Mouse (Mus musculus) limb, embryonic 11.5 days (tissue): ENCODE results near the gene Osm. TPM values are rescaled to one million over a fixed set of nuclear protein-coding genes. Genes with fewer than 3 reads are reported as not detected.

Source experiments
- ATAC-seq: fragments of 200-750 bp; cut with Nextera tagmentation; 2 replicates; pipeline ENCODE4 v1.8.0; 2017; ENCODE audit warnings: low read depth; ENCODE audit not compliant: insufficient number of reproducible peaks, low FRiP score, low TSS enrichment
- DNase-seq: peaks from one replicate; pipeline ENCODE4 v3.0.0-alpha.2; 2015; ENCODE audit warnings: low spot score
- H3K27ac ChIP-seq: fragments of 300-500 bp; sonication (generic); replicated peaks from 2 replicates; pipeline ENCODE4 v1.5.1; 2014; ENCODE audit warnings: low read depth, mild to moderate bottlenecking, low read length
- H3K27me3 ChIP-seq: fragments of 300-500 bp; sonication (generic); 2 replicates; pipeline ENCODE4 v1.6.1; 2014; ENCODE audit warnings: mild to moderate bottlenecking, low read length, mixed read lengths; ENCODE audit not compliant: control insufficient read depth, insufficient read depth
- H3K36me3 ChIP-seq: fragments of 300-500 bp; sonication (generic); 2 replicates; pipeline ENCODE4 v1.6.1; 2014; ENCODE audit warnings: mild to moderate bottlenecking, low read length, moderate library complexity, mixed read lengths; ENCODE audit not compliant: control insufficient read depth, insufficient read depth
- H3K4me1 ChIP-seq: fragments of 300-500 bp; sonication (generic); 2 replicates; pipeline ENCODE4 v1.6.1; 2014; ENCODE audit warnings: low read length, mixed read lengths; ENCODE audit not compliant: control insufficient read depth, insufficient read depth
- H3K4me2 ChIP-seq: fragments of 300-500 bp; sonication (generic); 2 replicates; pipeline ENCODE4 v1.6.1; 2014; ENCODE audit warnings: low read depth, mild to moderate bottlenecking, moderate library complexity; ENCODE audit not compliant: severe bottlenecking
- H3K4me3 ChIP-seq: fragments of 300-500 bp; sonication (generic); 2 replicates; pipeline ENCODE4 v1.5.1; 2014; ENCODE audit warnings: low read depth, low read length
- H3K9ac ChIP-seq: fragments of 300-500 bp; sonication (generic); 2 replicates; pipeline ENCODE4 v1.6.1; 2014; ENCODE audit warnings: mild to moderate bottlenecking, low read length
- H3K9me3 ChIP-seq: fragments of 300-500 bp; sonication (generic); 2 replicates; pipeline ENCODE4 v1.6.1; 2016; ENCODE audit warnings: low read length; ENCODE audit not compliant: control insufficient read depth
- WGBS: fragments of 180-500 bp; shearing (Covaris S2); extraction: QIAGEN DNeasy Blood & Tissue Kit; methylation state at CpG from one replicate; pipeline ENCODE4 v1.1.7; 2014; 5-methylcytosine and 5-hydroxymethylcytosine counted together
- polyA plus RNA-seq: library from polyadenylated mRNA; unstranded; fragments of >200 nt; fragmentation: Nextera tagmentation; extraction: Ambion mirVana; gene quantifications from 2 replicates; pipeline ENCODE4 v1.2.1, GENCODE M21; 2014

The Osm gene
- polyA plus RNA-seq, 1 experiment from 2014 or later, result not detected

GRCm38 (mm10) chr11:4251376-4251775 lies 15.2 kb downstream of the Osm start:
- H3K9me3 ChIP-seq, result no peaks in the 10 kb centered on the region
- ATAC-seq (no peak), DNase-seq (no peak)
- WGBS, result 81% methylated on average over 3 of the region's 3 CpGs
- 0 out of 2 replicates have a peak, but pooled peaks cover 1% of the 10 kb centered on the region for H3K4me1 ChIP-seq
- no peaks in the 10 kb centered on the region for H3K27me3 ChIP-seq
- no peaks in the 10 kb centered on the region for H3K36me3 ChIP-seq
- H3K9ac ChIP-seq, result no peak overlapping the region
- H3K4me3 ChIP-seq, result no peak overlapping the region
- no peak overlapping the region for H3K27ac ChIP-seq
- H3K4me2 ChIP-seq, result no peak overlapping the region

GRCm38 (mm10) chr11:4252886-4253285 lies 16.7 kb downstream of the Osm start:
- no peak overlapping the region for H3K9ac ChIP-seq
- no peak overlapping the region for H3K4me2 ChIP-seq
- no peak for DNase-seq
- WGBS, result 72% methylated on average over 2 of the region's 2 CpGs
- no peaks in the 10 kb centered on the region for H3K27me3 ChIP-seq
- H3K4me1 ChIP-seq, result no peaks in the 10 kb centered on the region
- no peaks in the 10 kb centered on the region for H3K9me3 ChIP-seq
- no peak for ATAC-seq
- no peaks in the 10 kb centered on the region for H3K36me3 ChIP-seq
- no peak overlapping the region for H3K27ac ChIP-seq
- H3K4me3 ChIP-seq, result no peak overlapping the region

DNA sequence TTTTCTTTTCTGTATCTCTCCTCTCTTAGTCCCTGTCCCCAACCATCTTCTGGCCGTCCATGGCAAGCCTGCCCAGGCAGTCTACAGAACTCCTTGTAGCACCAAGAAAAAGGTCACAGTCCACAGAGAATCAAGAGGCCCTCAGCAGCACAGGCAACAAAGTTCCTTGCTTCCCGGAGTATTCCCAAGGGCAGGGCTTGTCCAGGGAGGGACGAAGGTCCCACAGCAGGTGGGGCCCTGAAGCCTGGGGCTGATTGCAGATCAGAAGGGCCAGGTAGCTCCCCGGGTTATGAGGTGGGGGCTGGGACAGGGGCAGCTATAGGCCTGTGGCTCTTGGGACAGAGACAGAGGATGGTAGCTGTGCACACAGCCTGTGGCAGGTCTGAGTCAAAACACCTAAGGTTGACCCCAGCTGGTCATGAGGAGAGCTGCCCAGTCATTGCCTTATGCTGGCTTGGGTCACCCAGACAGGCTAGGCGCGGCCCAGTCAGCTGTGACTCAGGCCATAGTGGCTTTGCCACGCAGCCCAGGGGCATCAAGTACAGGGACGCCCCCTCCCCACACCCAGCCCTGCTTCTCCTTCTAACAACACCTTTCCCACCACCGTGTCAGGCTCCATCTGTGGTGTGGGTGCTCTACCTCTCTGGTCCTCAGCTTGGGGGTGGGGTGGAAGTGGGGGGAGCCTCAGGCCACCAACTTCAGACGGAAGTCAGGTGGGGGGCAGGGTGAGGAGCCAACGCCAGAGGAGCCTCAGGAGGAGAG lies 20.8 kb downstream of the Osm start, which contains the start of gene Lif:
Lif (plus strand) TSS at position 712 of the 762 bp plus-strand sequence.
- no peaks in the 10 kb centered on the region for H3K27me3 ChIP-seq
- DNase-seq, result no peak
- H3K9me3 ChIP-seq, result no peaks in the 10 kb centered on the region
- no peak within 1 kb of the TSS for H3K9ac ChIP-seq
- H3K27ac ChIP-seq, result no peak within 1 kb of the TSS
- H3K4me3 ChIP-seq, result no peak within 1 kb of the TSS
- no peak within 1 kb of the TSS for H3K4me2 ChIP-seq
- 64% methylated on average over 11 of the region's 11 CpGs for WGBS
- ATAC-seq, result no peak
- H3K36me3 ChIP-seq, result no peaks in the 10 kb centered on the region
- H3K4me1 ChIP-seq, result peaks cover 4% of the 10 kb centered on the region

DNA sequence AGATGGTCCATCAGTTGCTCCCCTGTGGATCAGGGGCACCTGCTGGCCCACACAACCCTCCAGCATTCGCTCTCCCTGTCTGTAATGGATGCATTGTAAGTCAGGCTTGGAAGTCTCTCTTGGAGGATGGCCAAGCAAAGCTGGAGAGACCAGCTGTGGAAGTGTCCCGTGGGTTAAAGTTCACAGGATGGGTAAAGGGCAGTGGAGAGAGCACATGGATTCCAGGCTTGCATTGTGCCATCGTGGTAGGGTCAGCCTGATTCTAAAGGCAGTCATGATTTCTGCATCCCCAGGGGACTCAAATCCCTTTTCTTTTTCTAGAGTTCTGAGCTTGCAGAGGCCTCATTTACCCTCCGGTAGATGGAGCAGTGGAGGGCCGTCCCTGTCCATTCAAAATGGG lies 21.5 kb downstream of the Osm start:
- Histone ChIP-seq H3K27ac (no peak overlapping the region), H3K36me3 (no peaks in the 10 kb centered on the region), H3K4me3 (no peak overlapping the region), H3K4me1 (peaks cover 4% of the 10 kb centered on the region), H3K9me3 (no peaks in the 10 kb centered on the region), H3K4me2 (no peak overlapping the region), H3K27me3 (no peaks in the 10 kb centered on the region), H3K9ac (no peak overlapping the region)
- DNase-seq (no peak), ATAC-seq (no peak)
- 72% methylated on average over 5 of the region's 5 CpGs for WGBS

DNA sequence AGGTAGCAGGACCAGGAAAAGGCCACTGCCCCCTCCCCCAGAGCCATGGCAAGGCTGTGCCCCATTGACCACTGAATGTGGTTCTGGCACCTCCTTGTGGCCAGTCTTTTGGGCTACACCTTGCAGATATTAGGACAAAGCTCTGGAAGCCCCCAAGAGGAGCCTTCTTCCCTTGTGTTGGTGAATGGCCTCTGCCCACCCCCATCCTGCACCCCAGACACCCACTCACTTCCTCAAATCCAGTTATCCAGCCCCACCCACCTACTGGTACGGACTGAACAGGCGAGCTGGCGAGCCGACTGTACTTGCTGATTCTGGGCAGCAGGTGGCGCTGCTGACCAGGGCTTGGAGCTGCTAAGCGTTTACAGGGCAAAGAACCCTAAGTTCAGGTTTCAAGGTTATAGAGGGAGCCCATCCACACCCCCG lies 22.4 kb downstream of the Osm start:
- ATAC-seq, result no peak
- DNase-seq, result peak; percentile 89
- Histone ChIP-seq H3K27ac (no peak overlapping the region), H3K4me2 (peak overlapping the region; percentile 24; the same call in 1 of the 2 replicates), H3K4me1 (peaks cover 4% of the 10 kb centered on the region), H3K4me3 (no peak overlapping the region), H3K27me3 (no peaks in the 10 kb centered on the region; the same call in 1 of the 2 replicates), H3K36me3 (no peaks in the 10 kb centered on the region), H3K9ac (no peak overlapping the region), H3K9me3 (no peaks in the 10 kb centered on the region)
- under 1% methylated on average over 7 of the region's 7 CpGs for WGBS

DNA sequence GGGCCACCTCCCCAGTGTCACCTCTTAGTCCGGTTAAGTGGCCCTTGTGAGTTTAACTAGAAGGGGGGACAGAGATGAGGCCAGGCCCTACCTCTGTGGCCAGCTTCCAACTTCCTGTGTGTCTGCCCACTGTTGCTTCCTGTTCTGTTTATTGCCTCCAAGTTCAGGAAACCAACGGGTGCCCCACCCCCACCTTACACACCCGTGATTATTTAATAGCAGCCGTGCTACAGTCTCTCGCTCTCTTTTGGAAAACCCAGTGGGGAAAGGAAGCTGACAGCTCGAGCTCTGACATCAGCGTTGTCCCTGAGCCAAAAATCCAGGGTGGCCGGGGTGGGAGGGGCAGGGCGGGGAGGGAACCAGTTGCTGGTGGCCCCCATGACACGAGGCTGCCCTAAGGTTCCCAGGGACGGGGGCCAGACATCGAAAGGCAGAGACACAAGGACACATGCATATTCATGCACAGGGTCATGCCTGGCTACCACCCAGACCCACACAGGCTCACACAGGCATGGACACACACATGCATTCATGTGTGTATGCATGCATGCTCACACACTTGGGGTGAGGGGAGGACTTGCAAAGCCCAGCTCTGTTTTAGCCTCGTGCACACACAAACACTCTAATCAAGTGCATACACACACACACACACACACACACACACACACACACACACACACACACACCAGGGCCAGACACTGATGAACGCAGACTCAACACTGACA lies 24.4 kb downstream of the Osm start:
- Histone ChIP-seq H3K4me3 (no peak overlapping the region), H3K4me2 (no peak overlapping the region), H3K9me3 (no peaks in the 10 kb centered on the region), H3K9ac (0 out of 2 replicates have a peak overlapping the region, but pooled peaks have one; percentile 30), H3K4me1 (peaks cover 4% of the 10 kb centered on the region), H3K27ac (no peak overlapping the region), H3K27me3 (peaks cover 13% of the 10 kb centered on the region), H3K36me3 (no peaks in the 10 kb centered on the region)
- 52% methylated on average over 14 of the region's 14 CpGs for WGBS
- DNase-seq (no peak), ATAC-seq (no peak)

- peaks cover 17% of the 10 kb centered on the region for H3K27me3 ChIP-seq
- peak; percentile 62 for DNase-seq
- H3K4me3 ChIP-seq, result no peak overlapping the region
- no peak overlapping the region for H3K4me2 ChIP-seq
- H3K4me1 ChIP-seq, result peaks cover 4% of the 10 kb centered on the region
- peak; percentile 36; the same call in 1 of the 2 replicates for ATAC-seq
- no peaks in the 10 kb centered on the region for H3K9me3 ChIP-seq
- no peaks in the 10 kb centered on the region for H3K36me3 ChIP-seq
- no peak overlapping the region for H3K9ac ChIP-seq
- no peak overlapping the region for H3K27ac ChIP-seq
- 55% methylated on average over 7 of the region's 7 CpGs for WGBS
These were observed 24.9 kb downstream of the Osm start for GRCm38 (mm10) chr11:4261188-4261494.

- 46% methylated on average over 5 of the region's 5 CpGs for WGBS
- DNase-seq (no peak), ATAC-seq (no peak)
- no peak overlapping the region for H3K4me2 ChIP-seq
- no peaks in the 10 kb centered on the region for H3K36me3 ChIP-seq
- H3K9me3 ChIP-seq, result no peaks in the 10 kb centered on the region
- H3K4me1 ChIP-seq, result peaks cover 8% of the 10 kb centered on the region
- no peak overlapping the region for H3K27ac ChIP-seq
- H3K9ac ChIP-seq, result no peak overlapping the region
- H3K4me3 ChIP-seq, result no peak overlapping the region
- peaks cover 22% of the 10 kb centered on the region for H3K27me3 ChIP-seq
These were observed 25.7 kb downstream of the Osm start for GRCm38 (mm10) chr11:4261969-4262368.
